Mouse (Mus musculus) midbrain, postnatal 0 days (tissue): Measurements from ENCODE around the gene Plekhm3. TPM values are rescaled to one million over a fixed set of nuclear protein-coding genes. Genes with fewer than 3 reads are reported as not detected.

Experiments
- ATAC-seq: fragments of 200-750 bp; cut with Nextera tagmentation; 2 replicates; pipeline ENCODE4 v1.8.0; 2017; ENCODE audit warnings: moderate number of reproducible peaks, mild to moderate bottlenecking, moderate TSS enrichment, moderate library complexity; ENCODE audit not compliant: low FRiP score
- DNase-seq: peaks from one replicate; pipeline ENCODE4 v3.0.0-alpha.2; 2015; ENCODE audit warnings: low spot score
- H3K27ac ChIP-seq: fragments of 300-500 bp; sonication (generic); 2 replicates; pipeline ENCODE4 v1.5.1; 2014; ENCODE audit warnings: low read depth, mild to moderate bottlenecking, low read length, mixed read lengths
- H3K27me3 ChIP-seq: fragments of 300-500 bp; sonication (generic); 2 replicates; pipeline ENCODE4 v1.6.1; 2014; ENCODE audit warnings: low read length, control low read depth, mixed read lengths; ENCODE audit not compliant: insufficient read depth
- H3K36me3 ChIP-seq: fragments of 300-500 bp; sonication (generic); 2 replicates; pipeline ENCODE4 v1.6.1; 2014; ENCODE audit warnings: low read length, control low read depth, mixed read lengths; ENCODE audit not compliant: insufficient read depth
- H3K4me1 ChIP-seq: fragments of 300-500 bp; sonication (generic); 2 replicates; pipeline ENCODE4 v1.6.1; 2014; ENCODE audit warnings: mild to moderate bottlenecking, control low read depth, antibody characterized with exemption, low read length, mixed read lengths; ENCODE audit not compliant: insufficient read depth
- H3K4me2 ChIP-seq: fragments of 300-500 bp; sonication (generic); 2 replicates; pipeline ENCODE4 v1.6.1; 2014; ENCODE audit warnings: low read depth, mild to moderate bottlenecking, low read length, mixed read lengths; ENCODE audit not compliant: poor library complexity, severe bottlenecking
- H3K4me3 ChIP-seq: fragments of 300-500 bp; sonication (generic); 2 replicates; pipeline ENCODE4 v1.5.1; 2014; ENCODE audit warnings: low read depth, mild to moderate bottlenecking, low read length, moderate library complexity
- H3K9ac ChIP-seq: fragments of 300-500 bp; sonication (generic); replicated peaks from 2 replicates; pipeline ENCODE4 v1.6.1; 2014; ENCODE audit warnings: mild to moderate bottlenecking, low read length, moderate library complexity, mixed read lengths; ENCODE audit not compliant: poor library complexity, severe bottlenecking
- H3K9me3 ChIP-seq: fragments of 300-500 bp; sonication (generic); 2 replicates; pipeline ENCODE4 v1.6.1; 2016; ENCODE audit warnings: low read length, control low read depth
- CTCF ChIP-seq: IDR thresholded peaks from 2 replicates; pipeline ENCODE4 v1.5.1; 2016; ENCODE audit warnings: antibody characterized with exemption, mild to moderate bottlenecking
- WGBS: fragments of 180-500 bp; shearing (Covaris S2); extraction: QIAGEN DNeasy Blood & Tissue Kit; methylation state at CpG from one replicate; pipeline ENCODE4 v1.1.7; 2014; 5-methylcytosine and 5-hydroxymethylcytosine counted together
- polyA plus RNA-seq: library from polyadenylated mRNA; unstranded; fragments of >200 nt; fragmentation: Nextera tagmentation; extraction: Ambion mirVana; gene quantifications from 2 replicates; pipeline ENCODE4 v1.2.1, GENCODE M21; 2015
- total RNA-seq: library from RNA; depleted of rRNA; stranded (reverse); fragments of >200 nt; gene quantifications from 2 replicates; pipeline ENCODE4 v1.2.3, GENCODE M21; 2014

Plekhm3 gene
- total and polyA plus RNA-seq, 2 experiments from 2014 or later: 5.9 to 14.6 TPM

GRCm38 (mm10) chr1:64938907-64939306, 17.7 kb downstream of the Plekhm3 start:
- no peak for ATAC-seq
- H3K9ac ChIP-seq: no peak overlapping the region
- H3K27ac ChIP-seq: no peak overlapping the region
- no peaks in the 10 kb centered on the region for H3K4me1 ChIP-seq
- H3K4me2 ChIP-seq: no peak overlapping the region
- peaks cover 11% of the 10 kb centered on the region for H3K36me3 ChIP-seq
- WGBS: 86% methylated on average over 7 of the region's 7 CpGs
- H3K4me3 ChIP-seq: no peak overlapping the region
- no peak for TF ChIP-seq CTCF
- H3K9me3 ChIP-seq: no peaks in the 10 kb centered on the region
- no peak for DNase-seq
- H3K27me3 ChIP-seq: no peaks in the 10 kb centered on the region

GRCm38 (mm10) chr1:64937692-64938091, 18.9 kb downstream of the Plekhm3 start:
- DNase-seq (no peak), ATAC-seq (no peak)
- Histone ChIP-seq H3K4me1 (no peaks in the 10 kb centered on the region), H3K27ac (no peak overlapping the region), H3K4me3 (no peak overlapping the region), H3K9ac (no peak overlapping the region), H3K9me3 (no peaks in the 10 kb centered on the region), H3K36me3 (peaks cover 13% of the 10 kb centered on the region), H3K4me2 (no peak overlapping the region), H3K27me3 (no peaks in the 10 kb centered on the region)
- no peak for TF ChIP-seq CTCF
- WGBS: 94% methylated on average over 10 of the region's 10 CpGs

- no peaks in the 10 kb centered on the region for H3K4me1 ChIP-seq
- 88% methylated on average over 1 of the region's 1 CpGs for WGBS
- no peaks in the 10 kb centered on the region for H3K27me3 ChIP-seq
- no peak overlapping the region for H3K4me2 ChIP-seq
- no peak overlapping the region for H3K27ac ChIP-seq
- DNase-seq (no peak), ATAC-seq (no peak)
- H3K36me3 ChIP-seq: peaks cover 13% of the 10 kb centered on the region
- no peak overlapping the region for H3K4me3 ChIP-seq
- H3K9ac ChIP-seq: no peak overlapping the region
- no peak for TF ChIP-seq CTCF
- no peaks in the 10 kb centered on the region for H3K9me3 ChIP-seq
Measured at GRCm38 (mm10) chr1:64932921-64933320, 23.7 kb downstream of the Plekhm3 start.

- no peaks in the 10 kb centered on the region for H3K27me3 ChIP-seq
- ATAC-seq: no peak
Measured at GRCm38 (mm10) chr1:64930124-64930523, 26.5 kb downstream of the Plekhm3 start.

GRCm38 (mm10) chr1:64929673-64930072, 27.0 kb downstream of the Plekhm3 start:
- no peak for ATAC-seq
- Histone ChIP-seq H3K4me3 (no peak overlapping the region), H3K27me3 (no peaks in the 10 kb centered on the region), H3K4me1 (no peaks in the 10 kb centered on the region), H3K9me3 (no peaks in the 10 kb centered on the region), H3K9ac (no peak overlapping the region), H3K27ac (no peak overlapping the region), H3K36me3 (peaks cover 9% of the 10 kb centered on the region; the same call in 1 of the 2 replicates), H3K4me2 (no peak overlapping the region)
- no peak for TF ChIP-seq CTCF
- 85% methylated on average over 4 of the region's 4 CpGs for WGBS
- no peak for DNase-seq

More at GRCm38 (mm10) chr1:64930124-64930523, 26.5 kb downstream of the Plekhm3 start:
- no peak for DNase-seq
- TF ChIP-seq CTCF: no peak
- Histone ChIP-seq H3K9me3 (no peaks in the 10 kb centered on the region), H3K36me3 (peaks cover 9% of the 10 kb centered on the region; the same call in 1 of the 2 replicates), H3K4me3 (no peak overlapping the region), H3K9ac (no peak overlapping the region), H3K4me2 (no peak overlapping the region), H3K4me1 (no peaks in the 10 kb centered on the region), H3K27ac (no peak overlapping the region)
- WGBS: 74% methylated on average over 6 of the region's 6 CpGs

GRCm38 (mm10) chr1:64928542-64928941, 28.1 kb downstream of the Plekhm3 start:
- Histone ChIP-seq H3K9ac (no peak overlapping the region), H3K27ac (no peak overlapping the region), H3K4me2 (no peak overlapping the region), H3K4me1 (no peaks in the 10 kb centered on the region), H3K4me3 (no peak overlapping the region), H3K9me3 (no peaks in the 10 kb centered on the region), H3K27me3 (no peaks in the 10 kb centered on the region), H3K36me3 (0 out of 2 replicates have a peak, but pooled peaks cover 4% of the 10 kb centered on the region)
- no peak for TF ChIP-seq CTCF
- WGBS: 95% methylated on average over 3 of the region's 3 CpGs
- ATAC-seq (no peak), DNase-seq (no peak)
